Mouse (Mus musculus) urinary bladder, postnatal 0 days (tissue): ENCODE data around the gene Zfp747. TPM values are rescaled to one million over a fixed set of nuclear protein-coding genes. Genes with fewer than 3 reads are reported as not detected.

Experiments
- polyA plus RNA-seq: library from polyadenylated mRNA; unstranded; fragments of >200 nt; fragmentation: Nextera tagmentation; extraction: Ambion mirVana; gene quantifications from 2 replicates; pipeline ENCODE4 v1.2.1, GENCODE M21; 2015

Zfp747 gene
- 5.0 and 5.6 TPM in 2 replicates for polyA plus RNA-seq

DNA sequence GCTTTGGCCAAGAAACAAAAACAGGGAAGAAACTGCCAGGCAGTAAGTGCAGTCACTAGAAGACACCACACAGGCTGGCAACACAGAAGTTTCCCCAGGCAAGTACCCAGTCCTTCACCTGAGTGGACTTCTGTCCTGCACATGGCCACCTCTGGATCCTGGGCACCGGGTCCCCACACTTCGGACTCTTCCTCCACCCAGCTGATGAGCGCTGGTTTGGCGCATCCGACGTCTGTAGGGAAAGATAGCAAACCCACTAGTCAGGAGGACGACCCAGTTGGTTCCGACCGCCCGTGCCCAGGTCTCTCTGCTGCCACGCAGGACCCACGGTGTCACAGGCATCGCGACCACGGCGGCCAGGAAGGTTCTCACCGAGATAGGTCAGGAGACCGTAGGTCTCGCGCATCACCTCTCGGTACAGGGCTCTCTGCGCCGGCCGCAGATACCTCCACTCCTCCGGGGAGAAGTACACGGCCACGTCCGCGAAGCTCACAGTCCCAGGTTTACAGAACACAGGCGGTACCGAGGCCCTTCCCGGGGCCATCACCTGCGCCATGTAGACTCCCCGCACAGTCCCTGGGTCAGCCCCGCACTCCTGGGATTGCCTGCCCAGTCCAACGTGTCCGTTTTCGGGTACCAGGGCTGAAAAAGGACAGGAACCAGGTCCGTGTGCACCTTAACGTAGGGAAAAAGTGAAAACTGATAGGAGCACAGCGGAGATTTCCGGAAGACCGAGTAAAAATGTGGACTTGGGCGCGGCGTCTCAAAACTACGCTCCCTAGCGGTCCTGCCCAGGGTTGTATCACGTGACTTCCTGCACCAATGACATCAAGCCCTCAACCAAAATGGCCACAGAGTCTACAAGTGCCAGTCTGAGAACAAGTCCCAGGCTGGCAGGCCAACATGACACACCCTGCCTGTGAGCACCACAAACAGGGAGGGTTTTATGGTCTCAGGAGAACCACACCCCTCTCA, at the start of gene Zfp747:
Gene Zfp747, minus strand, starts transcription at position 780 of the 975 bp plus-strand sequence.

GRCm38 (mm10) chr7:127421388-127422191, 45.7 kb upstream of the Zfp747 start, which contains the start of gene Zfp688:
Gene Zfp688, minus strand, starts transcription at chr7:127422068.

DNA sequence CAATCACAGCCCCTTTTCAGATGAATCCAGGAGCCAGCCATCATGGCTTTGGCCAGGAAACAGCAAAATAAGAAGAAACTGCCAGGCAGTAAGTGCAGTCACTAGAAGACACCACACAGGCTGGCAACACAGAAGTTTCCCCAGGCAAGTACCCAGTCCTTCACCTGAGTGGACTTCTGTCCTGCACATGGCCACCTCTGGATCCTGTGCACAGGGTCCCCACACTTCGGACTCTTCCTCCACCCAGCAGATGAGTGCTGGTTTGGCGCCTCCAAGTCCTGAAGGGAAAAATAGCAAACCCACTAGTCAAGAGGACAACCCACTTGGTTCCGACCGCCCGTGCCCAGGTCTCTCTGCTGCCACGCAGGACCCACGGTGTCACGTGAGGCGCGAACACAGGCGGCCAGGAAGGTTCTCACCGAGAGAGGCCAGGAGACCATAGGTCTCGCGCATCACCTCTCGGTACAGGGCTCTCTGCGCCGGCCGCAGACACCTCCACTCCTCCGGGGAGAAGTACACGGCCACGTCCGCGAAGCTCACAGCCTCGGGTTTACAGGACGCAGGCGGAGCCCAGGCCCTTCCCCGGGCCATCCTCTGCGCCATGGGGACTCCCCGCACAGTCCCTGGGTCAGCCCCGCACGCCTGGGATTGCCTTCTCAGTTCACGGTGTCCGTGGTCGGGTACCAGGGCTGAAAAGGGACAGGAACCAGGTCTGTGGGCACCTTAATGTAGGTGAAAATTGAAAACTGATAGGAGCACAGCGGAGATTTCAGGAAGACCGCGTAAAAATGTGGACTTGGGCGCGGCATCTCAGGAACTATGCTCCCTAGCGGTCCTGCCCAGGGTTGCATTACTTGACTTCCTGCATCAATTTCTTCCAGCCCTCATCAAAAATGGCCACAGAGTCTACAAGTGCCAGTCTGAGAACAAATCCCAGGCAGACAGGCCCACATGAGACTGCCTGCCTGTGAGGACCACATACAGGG, 30.4 kb upstream of the Zfp747 start, which contains the start of gene Zfp764:
Gene Zfp764, minus strand, starts transcription at position 821 of the 986 bp plus-strand sequence.

GRCm38 (mm10) chr7:127393157-127393943, 17.5 kb upstream of the Zfp747 start, which contains the start of gene E430018J23Rik:
Gene E430018J23Rik, minus strand, starts transcription at chr7:127393629.

DNA sequence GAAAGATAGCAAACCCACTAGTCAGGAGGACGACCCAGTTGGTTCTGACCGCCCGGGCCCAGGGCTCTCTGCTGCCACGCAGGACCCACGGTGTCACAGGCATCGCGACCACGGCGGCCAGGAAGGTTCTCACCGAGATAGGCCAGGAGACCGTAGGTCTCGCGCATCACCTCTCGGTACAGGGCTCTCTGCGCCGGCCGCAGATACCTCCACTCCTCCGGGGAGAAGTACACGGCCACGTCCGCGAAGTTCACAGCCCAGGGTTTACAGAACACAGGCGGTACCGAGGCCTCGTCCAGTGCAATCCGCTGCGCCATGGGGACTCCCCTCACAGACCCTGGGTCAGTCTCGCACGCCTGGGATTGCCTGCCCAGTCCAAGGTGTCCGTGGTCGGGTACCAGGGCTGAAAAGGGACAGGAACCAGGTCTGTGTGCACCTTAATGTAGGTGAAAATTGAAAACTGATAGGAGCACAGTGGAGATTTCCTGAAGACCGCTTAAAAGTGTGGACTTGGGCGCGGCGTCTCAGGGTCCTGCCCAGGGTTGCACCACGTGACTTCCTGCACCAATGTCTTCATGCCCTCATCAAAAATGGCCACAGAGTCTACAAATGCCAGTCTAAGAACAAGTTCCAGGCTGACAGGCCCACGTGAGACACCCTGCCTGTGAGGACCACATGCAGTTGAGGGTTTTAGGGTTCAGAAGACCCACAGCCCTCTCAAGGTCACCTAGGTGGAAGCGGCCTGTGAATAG, 11.0 kb upstream of the Zfp747 start, which contains the start of gene 9130019O22Rik:
Gene 9130019O22Rik, minus strand, starts transcription at position 526 of the 752 bp plus-strand sequence.

DNA sequence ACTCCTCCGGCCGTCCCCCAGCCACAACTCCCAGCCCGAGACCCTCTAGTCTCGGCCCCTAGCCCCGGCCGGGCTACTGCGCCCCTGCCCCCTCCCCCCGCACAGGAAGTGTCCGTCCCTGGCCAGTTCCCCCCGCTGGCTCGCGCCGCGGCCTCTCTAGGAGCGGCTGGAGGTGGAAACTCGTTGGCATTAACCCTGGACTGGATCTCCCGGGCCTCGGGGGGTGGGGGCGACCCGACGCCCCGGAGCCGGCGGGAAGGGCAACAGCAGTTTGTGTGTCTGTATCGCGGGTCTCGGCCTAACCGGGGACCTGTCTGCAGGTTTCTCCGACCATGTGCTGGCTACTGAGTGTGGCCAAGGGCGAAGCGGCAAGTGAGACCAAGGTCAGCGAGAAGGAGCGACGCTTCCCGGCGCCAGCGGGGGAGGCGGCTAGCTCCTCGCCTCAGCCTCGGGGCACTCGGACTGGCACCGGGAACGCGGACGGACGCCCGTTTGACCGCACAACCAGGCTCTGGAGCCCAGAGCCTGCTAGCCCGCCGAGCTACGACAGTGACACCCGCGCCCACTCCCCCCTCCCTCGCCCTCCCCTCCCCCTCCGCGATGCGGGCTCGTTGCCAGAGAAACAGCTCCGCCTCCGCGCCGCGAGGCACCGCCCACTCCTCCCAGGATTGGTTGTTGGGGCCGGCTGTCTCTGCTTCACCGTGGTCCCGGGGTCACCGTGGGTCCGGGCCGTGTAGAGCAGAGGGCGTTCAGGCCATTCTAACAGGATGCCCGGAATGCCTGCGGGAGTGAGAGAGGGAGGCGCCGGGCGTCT, 30.1 kb downstream of the Zfp747 start, which contains the start of gene Zfp768:
Gene Zfp768, minus strand, starts transcription at position 78 of the 814 bp plus-strand sequence.

Other genes starting within 250 kb of the Zfp747 start
- gene Spn, start 238.2 kb downstream of the Zfp747 start, polyA plus RNA-seq: 0.13 TPM in 2 replicates
- 27.0 and 31.8 TPM in 2 replicates for gene Cd2bp2, start 180.0 kb downstream of the Zfp747 start, polyA plus RNA-seq
- 12.6 and 12.7 TPM in 2 replicates for gene Tbc1d10b, start 167.6 kb downstream of the Zfp747 start, polyA plus RNA-seq
- 2.5 and 3.2 TPM in 2 replicates for gene Mylpf, start 167.2 kb downstream of the Zfp747 start, polyA plus RNA-seq
- 12.0 and 13.4 TPM in 2 replicates for gene Zfp553, start 143.0 kb downstream of the Zfp747 start, polyA plus RNA-seq
- 8.5 and 10.1 TPM in 2 replicates for gene Sept1, start 142.9 kb downstream of the Zfp747 start, polyA plus RNA-seq
- gene Zfp771, start 131.8 kb downstream of the Zfp747 start, polyA plus RNA-seq: 49.9 and 51.6 TPM in 2 replicates
- gene Dctpp1, start 115.3 kb downstream of the Zfp747 start, polyA plus RNA-seq: 53.2 and 54.2 TPM in 2 replicates
- gene Sephs2, start 102.0 kb downstream of the Zfp747 start, polyA plus RNA-seq: 41.8 and 42.9 TPM in 2 replicates
- 0.49 and 1.5 TPM in 2 replicates for gene Itgal, start 79.8 kb downstream of the Zfp747 start, polyA plus RNA-seq
- 8.6 and 9.7 TPM in 2 replicates for gene Zfp768, start 30.5 kb downstream of the Zfp747 start, polyA plus RNA-seq
- gene 9130019O22Rik, start 11.1 kb upstream of the Zfp747 start, polyA plus RNA-seq: 3.3 and 3.5 TPM in 2 replicates
- 3.7 and 4.1 TPM in 2 replicates for gene E430018J23Rik, start 17.6 kb upstream of the Zfp747 start, polyA plus RNA-seq
- 5.0 and 5.3 TPM in 2 replicates for gene Zfp764, start 30.8 kb upstream of the Zfp747 start, polyA plus RNA-seq
- gene Zfp688, start 46.0 kb upstream of the Zfp747 start, polyA plus RNA-seq: 15.9 and 16.3 TPM in 2 replicates
- gene Zfp689, start 73.1 kb upstream of the Zfp747 start, polyA plus RNA-seq: 2.7 and 2.8 TPM in 2 replicates
- gene Prr14, start 83.6 kb upstream of the Zfp747 start, polyA plus RNA-seq: 40.2 and 41.9 TPM in 2 replicates
- 6.4 and 8.7 TPM in 2 replicates for gene Fbrs, start 103.1 kb upstream of the Zfp747 start, polyA plus RNA-seq
- gene Srcap, start 135.9 kb upstream of the Zfp747 start, polyA plus RNA-seq: 20.0 and 20.5 TPM in 2 replicates
- gene Gm42715, start 143.5 kb upstream of the Zfp747 start, polyA plus RNA-seq: 6.0 and 6.3 TPM in 2 replicates
- gene Tmem265, start 185.3 kb upstream of the Zfp747 start, polyA plus RNA-seq: 6.1 and 7.4 TPM in 2 replicates
- gene Phkg2, start 197.3 kb upstream of the Zfp747 start, polyA plus RNA-seq: 23.7 and 25.8 TPM in 2 replicates
- 2.7 and 4.4 TPM in 2 replicates for gene Ccdc189, start 212.5 kb upstream of the Zfp747 start, polyA plus RNA-seq
- gene Rnf40, start 212.7 kb upstream of the Zfp747 start, polyA plus RNA-seq: 18.1 and 21.6 TPM in 2 replicates
- 2.9 and 3.5 TPM in 2 replicates for gene Zfp629, start 239.7 kb upstream of the Zfp747 start, polyA plus RNA-seq